Mouse (Mus musculus): ENCODE data around the gene Map6. TPM values are rescaled to one million over a fixed set of nuclear protein-coding genes. Genes with fewer than 3 reads are reported as not detected.

Map6 gene
- polyA plus RNA-seq, 1 experiment = not detected

- no peak overlapping the region for H3K4me3 ChIP-seq (replicated peaks)
- TF ChIP-seq TAL1 (IDR thresholded peaks at IDR 0.05; ENCODE audit: low read length) = no peak
- TF ChIP-seq GATA1 (IDR thresholded peaks at IDR 0.05; ENCODE audit: low read length) = no peak
- no peaks in the 10 kb centered on the region for H3K9me3 ChIP-seq (ENCODE audit: control insufficient read depth, low read length)
- peaks cover 17% of the 10 kb centered on the region for H3K27me3 ChIP-seq (ENCODE audit: control insufficient read depth)
- H3K36me3 ChIP-seq (ENCODE audit: control insufficient read depth) = no peaks in the 10 kb centered on the region
- H3K4me1 ChIP-seq (ENCODE audit: control insufficient read depth) = no peaks in the 10 kb centered on the region
These were observed 7.9 kb downstream of the Map6 start for GRCm38 (mm10) chr7:99275131-99275530.

GRCm38 (mm10) chr7:99276679-99277078 is 9.4 kb downstream of the Map6 start:
- H3K27me3 ChIP-seq (ENCODE audit: control insufficient read depth) = peaks cover 4% of the 10 kb centered on the region
- H3K4me3 ChIP-seq (replicated peaks) = no peak overlapping the region
- no peak for TF ChIP-seq TAL1 (IDR thresholded peaks at IDR 0.05; ENCODE audit: low read length)
- no peak for TF ChIP-seq GATA1 (IDR thresholded peaks at IDR 0.05; ENCODE audit: low read length)
- no peaks in the 10 kb centered on the region for H3K9me3 ChIP-seq (ENCODE audit: control insufficient read depth, low read length)
- no peaks in the 10 kb centered on the region for H3K36me3 ChIP-seq (ENCODE audit: control insufficient read depth)
- no peaks in the 10 kb centered on the region for H3K4me1 ChIP-seq (ENCODE audit: control insufficient read depth)

DNA sequence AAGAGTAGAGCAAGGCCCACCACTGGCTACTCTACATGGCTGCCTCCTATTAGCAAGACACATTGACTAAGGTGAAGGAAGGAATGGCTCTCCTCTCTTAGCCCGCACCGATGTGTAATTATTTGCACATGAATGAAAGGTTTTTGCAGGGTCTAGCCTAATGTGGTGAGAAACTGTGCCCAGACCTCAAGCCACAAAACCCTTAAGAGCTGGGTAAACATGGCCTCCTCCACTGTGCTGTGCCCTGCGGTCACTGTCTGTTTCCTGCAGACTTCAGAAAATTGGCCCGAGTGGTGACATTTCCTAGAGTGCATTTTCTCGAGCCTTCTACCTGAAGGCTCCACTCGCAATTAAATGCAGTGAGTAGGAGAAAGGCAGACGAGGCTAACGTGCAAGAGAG is 11.1 kb downstream of the Map6 start:
- no peaks in the 10 kb centered on the region for H3K36me3 ChIP-seq (ENCODE audit: control insufficient read depth)
- H3K4me1 ChIP-seq (ENCODE audit: control insufficient read depth) = no peaks in the 10 kb centered on the region
- H3K4me3 ChIP-seq (replicated peaks) = no peak overlapping the region
- TF ChIP-seq GATA1 (IDR thresholded peaks at IDR 0.05; ENCODE audit: low read length) = no peak
- no peak for TF ChIP-seq TAL1 (IDR thresholded peaks at IDR 0.05; ENCODE audit: low read length)
- H3K9me3 ChIP-seq (ENCODE audit: control insufficient read depth, low read length) = no peaks in the 10 kb centered on the region
- 0 out of 2 replicates have a peak, but pooled peaks cover 2% of the 10 kb centered on the region for H3K27me3 ChIP-seq (ENCODE audit: control insufficient read depth)

GRCm38 (mm10) chr7:99279586-99279985 is 12.3 kb downstream of the Map6 start:
- Histone ChIP-seq H3K4me3 (replicated peaks) (no peak overlapping the region), H3K27me3 (ENCODE audit: control insufficient read depth) (no peaks in the 10 kb centered on the region)
- TF ChIP-seq TAL1 (IDR thresholded peaks at IDR 0.05; ENCODE audit: low read length) = no peak
- no peak for TF ChIP-seq GATA1 (IDR thresholded peaks at IDR 0.05; ENCODE audit: low read length)

GRCm38 (mm10) chr7:99287287-99287686 is 20.0 kb downstream of the Map6 start:
- TF ChIP-seq TAL1 (IDR thresholded peaks at IDR 0.05; ENCODE audit: low read length) = no peak
- TF ChIP-seq GATA1 (IDR thresholded peaks at IDR 0.05; ENCODE audit: low read length) = no peak
- no peaks in the 10 kb centered on the region for H3K4me1 ChIP-seq (ENCODE audit: control insufficient read depth)
- H3K4me3 ChIP-seq (replicated peaks) = no peak overlapping the region
- H3K27me3 ChIP-seq (ENCODE audit: control insufficient read depth) = no peaks in the 10 kb centered on the region
- no peaks in the 10 kb centered on the region for H3K9me3 ChIP-seq (ENCODE audit: control insufficient read depth, low read length)
- H3K36me3 ChIP-seq (ENCODE audit: control insufficient read depth) = no peaks in the 10 kb centered on the region

More at GRCm38 (mm10) chr7:99279586-99279985, 12.3 kb downstream of the Map6 start:
- H3K9me3 ChIP-seq (ENCODE audit: control insufficient read depth, low read length) = no peaks in the 10 kb centered on the region
- H3K4me1 ChIP-seq (ENCODE audit: control insufficient read depth) = no peaks in the 10 kb centered on the region
- H3K36me3 ChIP-seq (ENCODE audit: control insufficient read depth) = no peaks in the 10 kb centered on the region

DNA sequence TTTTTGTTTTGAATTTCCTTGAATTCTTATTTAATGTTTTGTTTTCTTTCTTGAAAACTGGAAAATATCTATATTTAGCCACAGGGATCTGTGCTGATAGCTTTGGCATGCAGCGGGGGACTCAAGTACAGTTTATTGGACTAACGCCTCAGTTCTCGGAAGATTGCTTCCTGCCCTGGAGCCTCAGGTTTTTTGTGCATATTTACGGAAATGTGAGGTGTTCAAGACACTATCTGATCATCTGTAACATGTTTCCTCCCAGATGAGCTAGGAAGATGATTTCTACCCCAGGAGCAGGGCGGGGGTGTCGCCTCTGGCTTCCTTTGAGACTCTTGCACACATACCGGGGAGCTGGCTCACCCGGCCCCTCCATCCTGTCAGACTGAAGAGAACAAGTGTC is 22.8 kb downstream of the Map6 start:
- no peaks in the 10 kb centered on the region for H3K4me1 ChIP-seq (ENCODE audit: control insufficient read depth)
- no peaks in the 10 kb centered on the region for H3K27me3 ChIP-seq (ENCODE audit: control insufficient read depth)
- no peaks in the 10 kb centered on the region for H3K36me3 ChIP-seq (ENCODE audit: control insufficient read depth)
- TF ChIP-seq GATA1 (IDR thresholded peaks at IDR 0.05; ENCODE audit: low read length) (no peak), TAL1 (IDR thresholded peaks at IDR 0.05; ENCODE audit: low read length) (no peak)
- no peak overlapping the region for H3K4me3 ChIP-seq (replicated peaks)
- no peaks in the 10 kb centered on the region for H3K9me3 ChIP-seq (ENCODE audit: control insufficient read depth, low read length)

DNA sequence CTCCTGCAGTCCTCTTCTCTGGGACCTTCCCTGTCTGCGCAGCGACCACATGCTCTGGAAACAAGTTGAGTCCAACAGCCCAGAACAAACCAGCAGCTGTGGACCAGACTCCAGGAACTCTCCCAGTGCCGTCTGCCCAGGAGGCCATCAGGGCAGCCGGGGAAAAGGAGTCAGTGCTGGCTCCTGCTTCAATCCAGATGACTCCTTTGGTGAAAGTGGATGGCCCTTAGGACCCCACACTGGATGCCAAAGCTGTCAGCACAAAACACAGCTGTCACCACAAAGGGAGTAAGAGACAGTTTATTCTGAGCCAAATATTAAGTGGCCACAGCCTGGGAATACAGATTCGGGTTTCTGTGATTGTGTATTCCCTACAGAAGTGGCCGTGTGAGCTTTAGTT is 23.7 kb downstream of the Map6 start:
- no peaks in the 10 kb centered on the region for H3K4me1 ChIP-seq (ENCODE audit: control insufficient read depth)
- H3K4me3 ChIP-seq (replicated peaks) = no peak overlapping the region
- TF ChIP-seq TAL1 (IDR thresholded peaks at IDR 0.05; ENCODE audit: low read length) = no peak
- TF ChIP-seq GATA1 (IDR thresholded peaks at IDR 0.05; ENCODE audit: low read length) = no peak
- no peaks in the 10 kb centered on the region for H3K27me3 ChIP-seq (ENCODE audit: control insufficient read depth)
- H3K36me3 ChIP-seq (ENCODE audit: control insufficient read depth) = no peaks in the 10 kb centered on the region
- no peaks in the 10 kb centered on the region for H3K9me3 ChIP-seq (ENCODE audit: control insufficient read depth, low read length)

- Histone ChIP-seq H3K27me3 (ENCODE audit: control insufficient read depth) (no peaks in the 10 kb centered on the region), H3K4me1 (ENCODE audit: control insufficient read depth) (no peaks in the 10 kb centered on the region), H3K36me3 (ENCODE audit: control insufficient read depth) (no peaks in the 10 kb centered on the region), H3K9me3 (ENCODE audit: control insufficient read depth, low read length) (no peaks in the 10 kb centered on the region), H3K4me3 (replicated peaks) (no peak overlapping the region)
- TF ChIP-seq GATA1 (IDR thresholded peaks at IDR 0.05; ENCODE audit: low read length) (no peak), TAL1 (IDR thresholded peaks at IDR 0.05; ENCODE audit: low read length) (no peak)
These were observed 27.0 kb downstream of the Map6 start for GRCm38 (mm10) chr7:99294198-99294780.

- TF ChIP-seq GATA1 (IDR thresholded peaks at IDR 0.05; ENCODE audit: low read length) (no peak), TAL1 (IDR thresholded peaks at IDR 0.05; ENCODE audit: low read length) (no peak)
- Histone ChIP-seq H3K9me3 (ENCODE audit: control insufficient read depth, low read length) (no peaks in the 10 kb centered on the region), H3K27me3 (ENCODE audit: control insufficient read depth) (no peaks in the 10 kb centered on the region), H3K4me3 (replicated peaks) (no peak overlapping the region), H3K36me3 (ENCODE audit: control insufficient read depth) (no peaks in the 10 kb centered on the region), H3K4me1 (ENCODE audit: control insufficient read depth) (no peaks in the 10 kb centered on the region)
These were observed 27.9 kb downstream of the Map6 start for GRCm38 (mm10) chr7:99295104-99295503.

- TF ChIP-seq GATA1 (IDR thresholded peaks at IDR 0.05; ENCODE audit: low read length) = no peak
- TF ChIP-seq TAL1 (IDR thresholded peaks at IDR 0.05; ENCODE audit: low read length) = no peak
- Histone ChIP-seq H3K4me1 (ENCODE audit: control insufficient read depth) (no peaks in the 10 kb centered on the region), H3K27me3 (ENCODE audit: control insufficient read depth) (no peaks in the 10 kb centered on the region), H3K36me3 (ENCODE audit: control insufficient read depth) (no peaks in the 10 kb centered on the region), H3K4me3 (replicated peaks) (no peak overlapping the region), H3K9me3 (ENCODE audit: control insufficient read depth, low read length) (no peaks in the 10 kb centered on the region)
These were observed 33.5 kb downstream of the Map6 start for GRCm38 (mm10) chr7:99300650-99301175.

Data from erythroblast, embryonic 14.5 days (primary cell).